Mouse (Mus musculus) A20 (cell line): ENCODE data around the gene Armc3.
"Not testable (repeated sequence)": the region's sequence is repeated elsewhere in the genome, so short reads cannot be mapped to it uniquely, and the experiment has no call there.

Experiments used
- DNase-seq: peaks from one replicate; pipeline ENCODE4 v3.0.0-alpha.2; 2011; ENCODE audit warnings: low read depth, low spot score

Armc3 gene

DNA sequence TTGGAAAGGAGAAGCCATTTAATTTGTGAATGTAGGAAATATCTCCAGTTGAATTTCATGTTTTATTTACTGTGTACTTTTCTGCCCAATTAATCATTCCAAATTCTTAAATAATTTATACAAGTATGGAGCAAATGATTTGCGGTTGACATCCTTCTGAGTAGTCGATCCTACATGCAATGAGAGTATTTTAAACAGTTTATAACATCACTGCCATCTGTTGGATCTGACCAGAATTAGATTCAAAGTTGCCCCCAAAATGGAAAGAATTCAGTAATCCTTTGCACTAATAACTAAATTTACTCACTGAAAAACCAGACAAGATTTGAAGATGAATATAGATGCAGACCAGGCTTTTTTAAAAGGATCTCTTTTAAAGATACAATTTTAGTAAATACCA is 75.5 kb downstream of the Armc3 start:
- no peak for DNase-seq

DNA sequence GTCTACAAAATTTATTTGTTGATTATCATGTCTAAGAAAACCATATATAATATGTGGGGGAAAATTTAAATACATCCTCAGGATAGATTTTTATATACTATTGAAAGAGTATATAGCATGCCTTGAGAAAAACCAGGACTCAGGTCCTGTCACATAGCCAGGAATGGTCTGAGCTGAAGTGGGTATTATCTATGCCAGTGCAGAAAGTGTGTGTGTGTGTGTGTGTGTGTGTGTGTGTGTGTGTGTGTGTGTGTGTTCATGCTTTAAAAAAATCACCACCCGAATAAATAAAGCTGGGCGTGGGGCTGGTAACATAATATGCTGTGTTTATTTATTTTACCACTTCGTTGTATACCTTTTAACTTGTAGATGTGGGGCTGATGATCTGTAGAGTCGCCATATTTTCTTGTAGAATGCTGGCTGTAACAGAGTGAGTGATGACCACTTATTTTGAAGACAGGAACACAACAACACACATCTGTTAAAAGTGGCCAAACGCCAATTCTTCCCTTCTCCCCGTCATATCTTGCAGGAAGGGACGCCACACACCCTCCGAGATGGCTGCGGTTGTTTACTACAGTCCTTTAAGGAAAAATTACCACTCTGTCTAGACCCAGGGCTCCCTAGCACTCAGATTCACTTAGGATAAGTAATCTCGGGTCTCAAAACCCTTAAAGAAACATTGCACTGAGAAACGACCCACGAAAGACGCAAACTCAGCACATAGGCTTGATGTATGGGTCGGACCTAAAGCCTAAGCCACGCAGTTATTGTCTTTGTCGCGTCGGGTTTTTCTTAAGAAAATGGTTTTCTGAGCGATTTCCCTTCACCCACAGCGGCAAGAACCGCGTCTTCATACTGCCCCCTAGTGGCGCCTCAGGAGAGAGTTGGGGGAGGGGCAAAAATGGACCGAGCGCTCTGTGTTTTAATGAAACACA is 76.8 kb downstream of the Armc3 start:
- DNase-seq = peak; percentile 79

DNA sequence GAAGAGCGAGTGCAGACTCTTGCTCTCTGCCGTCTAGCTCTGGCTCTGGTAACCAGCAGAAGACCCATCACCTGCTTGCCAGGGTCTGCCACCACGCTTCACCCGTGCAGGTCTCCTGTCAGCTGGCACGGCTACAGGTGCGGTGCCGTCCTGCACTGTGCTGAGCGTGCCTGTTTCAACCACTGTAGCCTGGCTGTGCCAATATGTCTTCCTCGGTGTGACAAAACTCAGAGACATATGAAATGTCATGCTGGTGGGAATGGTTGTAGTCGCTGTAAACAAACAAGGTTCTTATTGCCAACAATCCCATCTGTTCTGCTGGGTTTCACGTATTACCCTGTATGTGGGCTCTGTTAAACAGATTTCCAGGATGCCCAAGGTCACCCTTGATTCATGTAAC is 81.2 kb downstream of the Armc3 start:
- peak; percentile 22 for DNase-seq

DNA sequence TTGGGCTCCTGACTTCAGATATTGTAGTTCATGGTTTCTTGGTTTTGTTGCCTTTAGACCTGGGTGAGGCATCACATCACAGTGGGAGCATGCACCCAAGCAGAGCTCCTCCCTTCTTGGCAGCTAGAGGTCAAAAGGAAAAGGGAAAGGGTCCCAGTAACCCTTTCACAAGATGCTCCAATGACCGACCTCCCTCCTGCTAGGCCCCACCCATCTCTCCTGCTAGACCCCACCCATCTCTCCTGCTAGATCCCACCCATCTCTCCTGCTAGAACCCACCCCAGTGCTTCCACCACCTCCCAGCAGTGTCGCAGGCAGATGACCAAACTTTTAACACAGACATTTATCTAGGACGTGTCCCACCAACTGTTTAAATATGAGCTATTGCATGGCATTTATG is 93.3 kb downstream of the Armc3 start:
- no peak for DNase-seq

DNA sequence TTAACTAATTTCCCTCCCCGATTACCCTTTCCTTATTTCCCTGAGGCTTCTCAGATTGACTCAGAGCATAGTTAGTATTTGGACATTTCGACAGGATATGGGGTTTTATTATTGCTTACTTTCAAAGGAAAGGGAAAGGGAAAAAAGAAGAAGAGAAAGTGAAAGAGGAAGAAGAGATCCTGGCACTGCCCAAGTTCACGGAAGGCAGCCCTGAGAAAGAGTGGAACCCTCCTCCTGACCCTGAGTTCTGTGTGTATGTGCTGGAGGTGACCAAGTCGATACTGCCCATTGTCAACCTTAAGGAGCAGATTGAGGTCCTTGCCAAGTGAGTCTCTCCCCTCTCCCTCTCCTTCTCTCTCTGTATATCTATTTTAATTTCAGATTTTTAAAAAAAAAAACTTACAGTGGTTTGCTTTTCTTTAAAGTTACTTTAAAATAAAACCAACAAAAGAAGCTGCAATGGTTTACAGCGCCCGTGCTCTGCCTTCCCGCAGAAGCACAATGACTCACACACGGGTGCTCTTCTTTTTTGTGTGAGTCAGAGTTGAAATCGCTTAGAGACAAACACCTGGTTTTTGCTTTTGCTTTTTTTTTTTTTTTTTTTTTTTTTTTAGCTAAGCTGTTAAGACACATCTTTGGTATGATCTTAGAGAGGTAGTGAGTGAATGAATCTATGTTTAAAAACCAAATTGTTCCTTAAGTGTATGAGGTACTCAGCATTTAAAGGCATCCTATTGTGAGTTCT is 101.4 kb downstream of the Armc3 start:
- peak; percentile 61 for DNase-seq

DNA sequence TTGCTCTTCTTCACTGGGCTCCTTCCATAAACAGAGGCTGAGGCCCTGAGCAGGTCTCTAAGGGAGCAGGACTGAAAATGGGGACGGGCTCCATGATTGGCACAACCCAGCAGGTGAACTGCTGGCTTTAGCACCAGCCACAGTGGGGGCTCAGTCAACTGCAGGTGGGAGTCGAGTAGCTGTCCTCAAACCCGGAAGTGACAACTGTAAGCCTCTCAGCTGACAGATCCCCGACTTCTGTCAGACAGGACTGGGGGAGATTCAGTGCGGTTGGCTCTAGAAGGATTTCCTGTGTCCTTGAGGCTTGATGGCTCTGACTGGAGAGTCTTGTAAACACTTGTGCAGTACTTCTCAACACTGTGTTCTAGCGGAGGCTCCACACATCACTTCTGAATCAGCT is 102.1 kb downstream of the Armc3 start:
- peak; percentile 70 for DNase-seq

DNA sequence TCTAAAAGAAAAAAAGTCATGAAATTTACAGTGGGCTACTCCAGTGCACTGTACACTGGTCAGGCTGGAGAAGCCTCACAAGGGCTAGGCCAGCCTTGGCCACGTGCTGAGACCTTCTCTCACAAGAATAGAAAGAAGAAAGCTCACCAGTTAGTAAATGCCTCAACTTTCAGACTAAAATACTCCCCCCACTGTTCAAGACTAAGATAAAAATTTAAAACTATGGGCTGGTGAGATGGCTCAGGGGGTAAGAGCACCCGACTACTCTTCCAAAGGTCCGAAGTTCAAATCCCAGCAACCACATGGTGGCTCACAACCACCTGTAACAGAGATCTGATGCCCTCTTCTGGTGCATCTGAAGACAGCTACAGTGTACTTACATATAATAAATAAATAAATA is 104.0 kb downstream of the Armc3 start:
- DNase-seq = not testable (repeated sequence)

DNA sequence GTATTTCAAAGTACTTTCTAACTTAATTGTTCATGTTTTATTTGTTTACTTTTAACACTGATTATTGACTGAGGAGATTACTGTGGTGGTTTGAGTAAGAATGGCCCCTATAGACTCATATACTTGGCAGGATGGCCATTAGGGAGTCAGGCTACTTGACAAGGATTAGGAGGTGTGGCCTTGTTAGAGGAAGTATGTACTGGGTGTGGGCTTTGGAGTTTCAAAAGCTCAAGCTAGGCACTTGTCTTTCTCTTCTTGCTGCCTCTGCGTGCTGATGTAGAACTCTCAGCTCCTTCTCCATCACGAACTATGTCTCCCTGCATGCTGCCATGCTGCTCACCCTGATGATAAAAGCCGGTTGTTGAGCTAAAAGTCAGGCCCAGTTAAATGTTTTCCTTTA is 111.4 kb downstream of the Armc3 start:
- DNase-seq = no peak

DNA sequence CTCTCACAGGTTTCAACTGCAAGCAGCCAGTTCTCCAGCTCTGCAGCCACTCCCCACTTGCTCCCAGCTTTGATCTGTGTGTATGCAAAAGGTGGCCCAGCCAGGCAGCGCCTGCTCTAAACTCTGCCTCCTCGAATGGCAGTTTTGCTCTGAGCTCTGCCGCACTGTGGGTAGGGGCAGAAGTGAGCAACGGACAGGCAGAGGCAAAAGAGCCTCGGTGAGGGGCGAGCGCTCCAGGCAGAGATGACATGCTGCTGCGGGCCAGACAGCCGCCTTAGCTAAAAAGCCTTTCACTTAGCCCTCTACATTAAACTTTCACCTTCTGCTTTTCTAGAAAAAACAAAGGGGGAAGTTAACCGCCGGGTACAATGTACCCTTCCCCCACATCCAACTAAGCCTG is 117.0 kb downstream of the Armc3 start:
- DNase-seq = peak; percentile 61

DNA sequence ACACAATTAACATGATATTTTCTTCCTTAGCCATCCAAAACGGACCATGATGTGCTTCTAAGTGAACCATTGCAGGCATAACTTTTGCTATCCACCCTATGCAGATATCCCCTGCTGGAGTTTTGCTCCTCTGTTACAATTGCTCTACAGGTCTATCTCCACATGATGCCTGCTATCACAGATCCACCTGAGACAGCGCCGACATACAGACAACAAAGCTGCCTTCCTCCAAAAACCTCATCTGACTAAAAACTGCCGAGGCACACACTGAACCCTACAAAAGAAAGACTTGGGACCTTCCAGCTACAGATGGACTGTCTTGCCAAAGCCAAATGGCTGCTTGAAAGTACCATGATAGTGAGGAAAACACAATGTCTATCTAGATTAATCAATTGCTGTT is 117.6 kb downstream of the Armc3 start:
- DNase-seq = peak; percentile 18

DNA sequence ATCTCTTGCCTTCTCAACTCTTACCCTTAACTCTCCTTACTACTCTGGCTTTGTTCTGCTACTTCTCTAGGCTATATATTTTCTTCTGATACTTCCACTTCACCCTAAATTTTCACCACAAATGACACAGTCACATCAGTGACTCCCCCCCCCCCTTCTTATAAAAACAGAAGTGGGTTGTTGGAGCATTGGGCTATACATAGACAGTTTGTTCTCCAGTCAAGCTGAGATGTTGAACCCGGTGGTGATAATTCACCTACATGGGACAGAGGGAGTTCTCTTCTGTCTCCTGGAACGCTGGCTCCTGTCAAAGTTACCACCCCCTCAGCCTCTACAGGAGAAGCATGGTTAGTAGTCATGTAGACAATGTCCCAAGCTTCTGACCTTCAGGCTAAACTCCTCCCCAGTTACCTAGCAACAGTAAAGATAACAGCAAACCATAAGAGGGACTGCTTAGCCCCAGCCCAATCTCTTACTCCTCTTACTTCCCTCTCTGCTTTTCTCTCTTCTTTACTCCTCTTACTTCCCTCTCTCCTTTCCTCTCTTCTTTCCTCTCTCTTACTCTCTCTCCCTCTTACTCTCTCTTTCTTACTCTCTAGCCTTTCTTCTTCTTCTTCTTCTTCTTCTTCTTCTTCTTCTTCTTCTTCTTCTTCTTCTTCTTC is 118.2 kb downstream of the Armc3 start:
- peak; percentile 22 for DNase-seq

DNA sequence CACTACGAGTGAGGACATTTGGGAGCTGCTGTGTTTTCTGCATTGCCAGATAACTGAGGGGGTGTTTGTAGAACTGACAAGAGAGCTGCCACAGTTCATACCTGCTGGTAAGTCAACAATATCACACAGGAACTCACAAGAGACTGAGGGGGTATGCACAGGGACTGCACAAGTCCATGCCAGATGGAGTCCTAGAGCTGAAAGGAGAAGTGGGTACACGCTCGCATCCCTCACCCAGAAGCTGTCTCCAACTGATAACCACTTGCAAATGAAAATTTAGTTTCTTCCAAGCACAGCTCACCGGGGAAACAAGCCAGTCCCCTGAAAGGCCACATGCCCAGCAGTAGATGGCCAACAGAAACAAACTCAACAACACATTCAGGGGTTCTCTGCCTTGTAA is 119.4 kb downstream of the Armc3 start:
- peak; percentile 27 for DNase-seq

DNA sequence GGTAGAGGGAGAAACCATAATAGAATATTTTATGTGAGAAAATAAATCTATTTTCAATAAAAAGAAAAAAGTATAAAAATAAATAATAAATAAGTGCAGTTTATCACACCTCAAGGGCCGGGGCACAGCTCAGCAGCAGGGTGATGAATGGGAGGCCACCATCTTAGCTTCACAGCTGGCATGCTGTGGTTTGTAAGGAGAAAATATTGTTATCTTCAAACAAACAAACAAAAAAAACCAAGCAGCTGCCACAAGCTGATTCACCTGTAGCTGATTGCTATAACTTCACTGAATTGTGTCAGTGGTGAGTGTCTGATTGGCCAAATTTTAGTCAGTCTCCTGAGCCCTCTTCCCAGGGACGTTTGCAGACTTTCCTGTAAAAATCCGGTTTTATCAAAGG is 120.2 kb downstream of the Armc3 start:
- no peak for DNase-seq

DNA sequence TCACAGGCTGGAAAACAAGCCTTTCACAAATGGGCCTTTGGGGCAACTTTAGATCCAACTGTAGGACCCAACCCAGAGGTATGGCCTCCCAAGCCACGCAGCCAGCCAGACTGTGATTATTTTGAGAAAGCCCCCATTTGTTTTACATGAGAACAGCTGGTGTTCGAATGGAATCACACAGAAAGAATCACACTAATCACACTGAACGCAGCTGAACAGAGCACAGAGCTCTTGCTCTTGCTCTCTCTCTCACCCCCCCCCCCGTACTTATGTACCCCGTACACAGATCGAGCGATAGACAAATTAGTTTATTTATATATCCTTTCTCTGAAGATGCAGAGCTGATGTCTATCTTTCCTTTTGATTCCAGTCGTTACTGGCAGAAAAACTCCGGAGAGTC is 123.3 kb downstream of the Armc3 start:
- no peak for DNase-seq

DNA sequence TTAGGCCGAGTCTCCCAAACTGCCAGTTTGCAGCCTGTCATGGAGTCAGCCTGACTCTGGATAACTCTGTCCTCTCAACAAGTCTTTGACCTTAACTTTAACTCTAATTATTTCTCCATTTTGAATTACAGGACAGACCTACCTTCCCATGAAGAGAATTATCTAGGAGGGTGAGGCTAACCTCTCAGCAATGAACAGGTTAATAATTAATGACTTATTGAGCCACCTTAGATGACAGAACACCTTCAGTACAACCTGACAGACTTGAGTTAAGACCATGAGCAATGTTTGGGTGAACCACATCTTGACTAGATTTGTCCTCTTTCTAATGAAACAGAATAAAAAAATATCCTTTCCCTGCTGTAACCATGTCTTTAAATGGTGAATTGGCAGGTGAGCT is 127.3 kb downstream of the Armc3 start:
- no peak for DNase-seq

DNA sequence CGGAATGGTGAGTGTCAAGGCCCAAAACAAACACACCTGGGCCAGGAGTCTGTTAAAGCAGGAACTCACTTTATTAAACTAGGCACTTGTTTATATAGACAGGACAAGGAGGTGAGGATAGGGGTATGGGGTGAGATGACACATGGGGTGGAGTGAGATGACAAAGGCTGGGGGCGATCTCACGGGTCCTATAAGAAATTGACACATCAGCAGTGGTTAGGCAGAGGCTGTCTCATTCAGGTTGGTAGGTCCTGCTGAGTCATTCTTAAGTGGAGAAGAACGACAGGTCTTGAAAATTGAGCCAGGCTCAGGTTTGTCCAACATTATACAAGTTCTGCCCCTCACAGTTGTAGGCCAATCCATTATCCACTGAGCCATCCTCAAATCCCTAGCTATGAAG is 128.7 kb downstream of the Armc3 start:
- peak; percentile 8 for DNase-seq

DNA sequence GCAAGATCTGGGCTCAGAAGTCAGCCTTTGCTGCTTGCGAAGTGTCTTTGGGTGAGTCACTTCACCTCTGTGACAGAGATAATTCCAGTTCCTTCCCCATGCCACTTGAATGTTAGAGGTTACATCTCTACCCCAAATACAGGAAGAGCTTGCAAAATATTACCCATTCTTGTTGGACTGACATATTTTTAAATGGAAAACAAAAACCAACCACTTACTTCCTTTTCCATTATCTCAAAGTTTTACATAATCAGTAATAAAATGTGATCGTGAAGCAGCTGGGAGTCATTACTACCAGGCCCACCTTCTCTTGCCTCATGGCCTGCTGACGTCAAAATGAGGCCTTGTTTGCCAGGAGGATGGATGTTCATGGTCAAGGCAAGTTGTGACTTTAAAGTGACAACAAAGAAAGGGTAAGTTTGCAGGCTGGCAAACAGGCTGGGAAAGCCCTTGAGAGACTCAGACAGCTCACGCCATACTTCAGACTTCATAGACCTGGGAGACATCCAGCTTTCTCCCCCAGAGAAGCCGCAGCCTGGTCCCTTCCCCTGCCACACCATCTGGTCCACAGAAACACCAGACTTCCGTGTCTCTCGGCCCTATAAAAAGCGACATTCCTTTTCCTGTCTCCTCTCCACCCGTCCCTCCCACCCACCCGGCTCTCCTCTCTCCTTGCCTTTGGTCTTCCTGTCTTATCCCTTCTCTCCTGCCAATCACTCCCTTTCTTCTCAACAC is 145.0 kb downstream of the Armc3 start:
- DNase-seq = no peak

DNA sequence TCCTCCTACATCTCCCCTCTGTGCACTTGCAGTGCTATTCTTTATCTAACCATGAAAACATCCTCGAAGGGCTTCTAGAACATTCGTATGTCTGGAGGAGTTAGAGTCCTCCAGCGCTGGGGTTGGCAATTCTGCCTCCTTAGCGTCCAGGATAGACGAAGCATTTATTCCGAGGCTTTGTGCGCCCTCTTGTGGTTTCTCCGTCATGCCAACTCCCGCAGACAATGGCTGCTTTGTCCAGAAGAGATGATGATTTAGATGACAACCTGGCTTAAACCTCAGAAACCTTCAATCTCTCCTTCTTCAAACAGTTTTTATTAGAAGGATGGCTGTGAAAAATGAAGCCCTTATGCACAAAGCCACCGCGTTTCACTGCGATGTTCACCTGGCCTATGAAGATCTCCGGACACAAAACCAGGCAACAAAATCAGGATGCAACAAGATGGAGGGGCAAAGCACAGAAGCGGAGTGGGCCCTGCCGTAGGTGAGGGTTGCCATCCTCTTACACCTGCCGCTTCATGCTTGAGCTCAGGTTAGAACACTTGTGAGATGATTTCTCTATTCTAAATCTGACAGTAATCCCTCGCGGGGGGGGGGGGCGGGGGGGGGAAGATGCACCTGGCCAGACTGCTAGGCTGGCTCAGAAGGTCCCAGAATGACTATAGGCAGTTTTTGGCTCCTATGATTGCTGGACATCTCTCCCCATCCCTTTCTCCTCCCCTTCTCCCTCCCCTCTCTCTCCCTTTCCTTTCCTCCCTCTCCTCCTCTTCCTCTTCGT is 145.7 kb downstream of the Armc3 start:
- DNase-seq = peak; percentile 79

DNA sequence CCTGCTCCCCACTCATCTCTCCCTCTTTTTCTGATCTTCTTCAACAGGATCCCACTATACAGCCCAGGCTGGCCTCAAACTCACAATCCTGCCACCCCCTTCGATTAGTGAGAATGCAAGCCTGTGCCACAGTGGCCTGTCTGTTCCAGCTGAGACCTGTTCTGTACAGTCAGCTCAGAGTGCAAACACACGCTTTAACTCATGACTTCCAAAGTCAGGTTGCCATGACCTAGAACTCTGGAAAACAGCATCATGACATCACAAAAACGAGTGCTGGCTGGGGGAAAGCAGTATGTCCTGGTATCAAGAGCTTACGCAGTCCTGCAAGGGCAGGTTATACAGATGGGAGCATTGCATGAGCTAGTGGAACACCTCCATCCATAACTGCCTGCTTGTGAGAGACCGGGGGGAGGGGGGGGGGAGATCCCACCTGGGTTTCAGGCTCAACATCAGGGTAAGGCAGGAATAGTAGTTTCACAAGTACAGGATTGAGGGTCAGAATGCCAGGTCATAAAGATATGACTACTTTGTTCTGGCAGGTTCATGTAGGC is 146.4 kb downstream of the Armc3 start:
- DNase-seq = no peak

DNA sequence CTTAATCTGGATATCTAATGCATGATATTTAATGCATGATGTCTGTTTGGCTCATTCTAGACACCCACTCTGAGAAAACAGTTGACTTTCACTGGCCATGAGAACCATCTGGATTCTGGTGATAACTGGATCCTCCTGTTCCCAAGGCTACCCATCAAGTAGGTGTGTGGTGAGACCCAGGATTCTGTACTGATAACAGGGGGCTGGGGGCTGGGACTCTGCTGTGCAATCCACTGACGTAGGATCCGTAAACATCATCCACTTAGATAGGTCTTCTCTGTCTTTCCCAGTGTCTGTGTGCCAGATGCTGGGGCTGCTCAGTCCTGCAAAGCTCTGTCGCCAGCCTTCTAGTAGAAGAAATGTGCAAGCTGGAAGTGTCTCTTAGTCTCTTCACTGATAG is 149.4 kb downstream of the Armc3 start:
- DNase-seq = no peak

DNA sequence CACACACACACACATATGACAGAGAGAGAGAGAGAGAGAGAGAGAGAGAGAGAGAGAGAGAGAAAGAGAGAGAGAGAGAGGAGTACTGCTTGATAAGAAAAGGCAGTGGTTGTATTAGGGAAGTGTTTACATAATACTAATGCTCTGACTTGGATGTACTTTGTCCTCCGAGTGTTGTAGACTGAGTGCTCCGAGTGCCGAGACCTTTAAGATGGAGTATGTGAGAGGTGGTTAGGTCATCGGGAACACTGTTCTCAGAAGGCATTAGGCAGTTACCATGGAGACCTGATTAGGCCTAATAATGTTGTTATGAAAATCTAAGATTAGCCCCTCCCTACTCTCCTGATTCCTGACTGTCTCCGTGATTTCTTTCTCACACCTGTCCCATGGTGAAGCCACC is 151.1 kb downstream of the Armc3 start:
- no peak for DNase-seq
